ENCODE assay signal across 12 mouse cellular contexts in the genomic region with DNA sequence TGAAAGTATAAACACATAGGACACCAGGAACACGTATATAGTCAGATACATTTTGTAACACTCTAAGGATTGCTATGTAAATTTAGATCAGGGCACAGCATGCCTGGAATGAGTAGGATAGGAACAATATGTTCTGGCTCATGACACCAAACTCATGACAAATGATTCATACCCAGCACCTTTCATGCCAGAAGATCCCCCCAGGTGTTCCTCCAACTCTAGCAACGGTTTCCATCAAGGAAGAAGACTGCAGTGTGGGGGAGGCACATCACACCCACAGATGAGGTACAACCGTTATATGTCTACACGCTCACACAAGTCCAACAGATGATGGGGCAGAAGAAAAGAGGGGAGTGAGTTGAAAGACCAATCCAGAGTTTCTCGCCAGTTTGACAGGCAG. TPM values are rescaled to one million over a fixed set of nuclear protein-coding genes. Genes with fewer than 3 reads are reported as not detected.
DNase-seq lines count a peak whose midpoint lies in the region.
"Had no signal": no experiment of that assay in that cellular context is flagged by ENCODE, and none has a peak within 500 bp of the region (broad histone marks: within the 10 kb centered on the region; RNA-seq: fewer than 3 reads in every experiment).

No protein-coding gene starts in this region.

- intact Hi-C loops in left cerebral cortex, postnatal 25 days (cut with DNase I) = loop anchor here (5.0 kb wide), 4 partner anchors 128 to 413 kb away; no protein-coding TSS in a partner anchor

- DNase-seq in layer of hippocampus, adult 11-12 months (ENCODE audit: low spot score) = peak; percentile 26
- DNase-seq in layer of hippocampus, adult 9-10 months (ENCODE audit: low spot score) = no peak
- DNase-seq in right cerebral cortex, adult 2 months (ENCODE audit: low spot score in 2 of 2) = peak; percentile 56 to 66
- no peak for DNase-seq in right cerebral cortex, postnatal 4 days
- peak; percentile 42 to 88 for DNase-seq in left cerebral cortex, postnatal 25 days (ENCODE audit: low spot score in 2 of 2)
- DNase-seq in adrenal gland, postnatal 14 days = no peak
- DNase-seq in liver = no peak
- DNase-seq: adrenal gland, postnatal 36 days; embryo, embryonic 11 days; thymus, adult 2 months had no signal

RNA-seq across cellular contexts. Expression of a gene that starts 3.5 kb away (rescaled TPM):
- 10 to 100 TPM; 40.0 to 44.5 TPM for total RNA-seq in left cerebral cortex, postnatal 25 days (2021)
- total RNA-seq in adrenal gland, postnatal 14 days (2021) = 0.96 and 1.3 TPM in 2 replicates
- total RNA-seq: liver, adult 2 months; megakaryocyte-erythroid progenitor cell, adult 5-6 weeks had no signal

Comparison
In these comparisons a context has a peak if more than half of its experiments do, and no peak if none do; other contexts are left out.
1. DNase-seq: peak in layer of hippocampus, adult 11-12 months (single experiment), right cerebral cortex, adult 2 months (2 of 2) and left cerebral cortex, postnatal 25 days (2 of 2); none in layer of hippocampus, adult 9-10 months (single experiment), right cerebral cortex, postnatal 4 days (single experiment), adrenal gland, postnatal 14 days (single experiment) and liver (single experiment).
2. RNA of a gene that starts 3.5 kb away (total RNA-seq): 40.0 to 44.5 TPM in left cerebral cortex, postnatal 25 days; 0.96 to 1.3 TPM in adrenal gland, postnatal 14 days; every median in the first group is over 10 times any median in the second.